Mouse (Mus musculus) intestine, postnatal 0 days (tissue): Measurements from ENCODE around the gene Zbtb40. TPM values are rescaled to one million over a fixed set of nuclear protein-coding genes. Genes with fewer than 3 reads are reported as not detected.

Experiments
- ATAC-seq: fragments of 200-750 bp; cut with Nextera tagmentation; 2 replicates; pipeline ENCODE4 v1.8.0; 2017; ENCODE audit warnings: mild to moderate bottlenecking, moderate TSS enrichment, moderate library complexity
- H3K27ac ChIP-seq: fragments of 300-500 bp; sonication (generic); 2 replicates; pipeline ENCODE4 v1.5.1; 2014; ENCODE audit warnings: mild to moderate bottlenecking, low read depth, low read length, moderate library complexity
- H3K27me3 ChIP-seq: fragments of 300-500 bp; sonication (generic); replicated peaks from 2 replicates; pipeline ENCODE4 v1.6.1; 2014; ENCODE audit warnings: low read length, mixed read lengths; ENCODE audit not compliant: control insufficient read depth, insufficient read depth
- H3K36me3 ChIP-seq: fragments of 300-500 bp; sonication (generic); 2 replicates; pipeline ENCODE4 v1.6.1; 2014; ENCODE audit warnings: mild to moderate bottlenecking, moderate library complexity; ENCODE audit not compliant: control insufficient read depth, insufficient read depth
- H3K4me1 ChIP-seq: fragments of 300-500 bp; sonication (generic); replicated peaks from 2 replicates; pipeline ENCODE4 v1.6.1; 2014; ENCODE audit warnings: antibody characterized with exemption, low read length, mixed read lengths; ENCODE audit not compliant: control insufficient read depth, insufficient read depth
- H3K4me2 ChIP-seq: fragments of 300-500 bp; sonication (generic); replicated peaks from 2 replicates; pipeline ENCODE4 v1.6.1; 2014; ENCODE audit warnings: low read depth, mild to moderate bottlenecking, moderate library complexity
- H3K4me3 ChIP-seq: fragments of 300-500 bp; sonication (generic); 2 replicates; pipeline ENCODE4 v1.5.1; 2014; ENCODE audit warnings: low read depth, low read length
- H3K9ac ChIP-seq: fragments of 300-500 bp; sonication (generic); 2 replicates; pipeline ENCODE4 v1.6.1; 2014; ENCODE audit warnings: mild to moderate bottlenecking, low read depth, low read length
- H3K9me3 ChIP-seq: fragments of 300-500 bp; sonication (generic); 2 replicates; pipeline ENCODE4 v1.6.1; 2016; ENCODE audit warnings: mixed run types; ENCODE audit not compliant: control insufficient read depth
- CTCF ChIP-seq: sonication (generic); IDR thresholded peaks from 2 replicates; pipeline ENCODE4 v1.5.1; 2016; ENCODE audit warnings: low read depth, mild to moderate bottlenecking, control low read depth, antibody characterized with exemption, moderate library complexity
- WGBS: fragments of 180-500 bp; shearing (Covaris S2); extraction: QIAGEN DNeasy Blood & Tissue Kit; methylation state at CpG from one replicate; pipeline ENCODE4 v1.1.7; 2014; 5-methylcytosine and 5-hydroxymethylcytosine counted together
- polyA plus RNA-seq: library from polyadenylated mRNA; unstranded; fragments of >200 nt; fragmentation: Nextera tagmentation; extraction: Ambion mirVana; gene quantifications from 2 replicates; pipeline ENCODE4 v1.2.1, GENCODE M21; 2015

Gene Zbtb40
- polyA plus RNA-seq, 1 experiment from 2014 or later, result 0.85 TPM

- WGBS, result 31% methylated on average over 15 of the region's 15 CpGs
- Histone ChIP-seq H3K27me3 (peaks cover 11% of the 10 kb centered on the region), H3K9me3 (no peaks in the 10 kb centered on the region), H3K4me3 (no peak overlapping the region), H3K27ac (no peak overlapping the region), H3K9ac (no peak overlapping the region), H3K4me1 (no peaks in the 10 kb centered on the region), H3K36me3 (no peaks in the 10 kb centered on the region), H3K4me2 (no peak overlapping the region)
- ATAC-seq, result no peak
- TF ChIP-seq CTCF, result no peak
Measured at GRCm38 (mm10) chr4:136964990-136965421, 83.6 kb downstream of the Zbtb40 start.

DNA sequence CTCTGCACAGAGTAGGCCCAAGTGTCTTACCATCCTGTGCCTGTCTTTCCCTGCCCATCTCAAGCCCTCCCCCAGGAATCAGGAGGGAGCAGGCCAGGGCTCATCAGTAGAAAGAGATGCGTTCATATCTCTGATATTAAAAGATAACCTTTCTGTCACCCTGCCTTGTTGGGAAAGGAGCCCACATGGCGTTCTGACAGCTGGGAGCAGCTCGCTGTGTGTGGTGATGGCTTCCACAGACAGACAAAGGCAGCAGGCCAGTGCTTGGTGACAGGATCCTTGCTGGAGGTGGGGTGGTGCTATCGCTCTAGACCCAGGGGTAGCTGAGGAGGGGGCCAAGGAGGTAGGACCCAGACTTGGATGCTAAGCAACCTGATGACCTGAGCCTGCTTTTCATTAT lies 86.2 kb downstream of the Zbtb40 start:
- Histone ChIP-seq H3K4me1 (no peaks in the 10 kb centered on the region), H3K36me3 (no peaks in the 10 kb centered on the region), H3K27ac (no peak overlapping the region), H3K9me3 (no peaks in the 10 kb centered on the region), H3K9ac (no peak overlapping the region), H3K4me3 (no peak overlapping the region), H3K4me2 (no peak overlapping the region), H3K27me3 (peaks cover 23% of the 10 kb centered on the region)
- WGBS, result 77% methylated on average over 4 of the region's 4 CpGs
- no peak for ATAC-seq
- no peak for TF ChIP-seq CTCF

DNA sequence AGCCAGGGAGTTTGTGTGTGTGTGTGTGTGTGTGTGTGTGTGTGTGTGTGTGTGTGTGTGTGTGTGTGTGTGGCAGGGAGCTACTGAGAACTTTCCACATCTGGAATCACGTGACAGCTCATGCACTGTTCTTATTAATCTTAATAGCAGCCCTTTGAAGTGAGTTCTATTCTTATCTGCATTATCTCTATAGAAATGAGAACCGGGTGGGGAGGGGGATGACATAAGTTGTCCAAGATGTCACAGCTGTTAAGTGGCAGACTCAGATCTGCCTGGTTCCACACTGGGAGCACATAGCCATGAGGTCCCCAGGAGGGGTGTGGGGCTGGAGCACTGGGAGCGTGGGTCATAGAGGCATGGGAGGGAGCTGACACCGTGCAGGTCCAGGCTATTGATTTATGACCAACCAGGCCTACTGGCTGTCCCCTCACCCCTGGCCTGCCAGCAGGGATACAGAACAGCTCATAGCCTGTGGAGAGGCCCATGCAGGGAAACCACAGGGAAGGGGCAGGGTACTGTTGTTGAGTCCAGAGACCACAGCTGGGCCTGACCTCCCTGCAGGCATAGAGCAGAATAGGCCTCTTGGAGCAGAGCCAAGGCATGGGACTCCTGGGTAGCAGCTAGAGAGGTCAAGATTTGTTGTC lies 86.8 kb downstream of the Zbtb40 start:
- TF ChIP-seq CTCF, result no peak
- ATAC-seq, result no peak
- 21% methylated on average over 4 of the region's 4 CpGs for WGBS
- H3K9ac ChIP-seq, result no peak overlapping the region
- H3K27me3 ChIP-seq, result peaks cover 25% of the 10 kb centered on the region
- H3K9me3 ChIP-seq, result no peaks in the 10 kb centered on the region
- H3K4me1 ChIP-seq, result no peaks in the 10 kb centered on the region
- no peak overlapping the region for H3K4me2 ChIP-seq
- no peak overlapping the region for H3K27ac ChIP-seq
- no peak overlapping the region for H3K4me3 ChIP-seq
- no peaks in the 10 kb centered on the region for H3K36me3 ChIP-seq

GRCm38 (mm10) chr4:136960581-136960980 lies 88.0 kb downstream of the Zbtb40 start:
- no peak overlapping the region for H3K9ac ChIP-seq
- H3K9me3 ChIP-seq, result no peaks in the 10 kb centered on the region
- TF ChIP-seq CTCF, result no peak
- 51% methylated on average over 9 of the region's 9 CpGs for WGBS
- H3K4me3 ChIP-seq, result no peak overlapping the region
- no peak for ATAC-seq
- H3K27me3 ChIP-seq, result peaks cover 35% of the 10 kb centered on the region
- H3K4me1 ChIP-seq, result no peaks in the 10 kb centered on the region
- H3K36me3 ChIP-seq, result no peaks in the 10 kb centered on the region
- H3K4me2 ChIP-seq, result no peak overlapping the region
- no peak overlapping the region for H3K27ac ChIP-seq

DNA sequence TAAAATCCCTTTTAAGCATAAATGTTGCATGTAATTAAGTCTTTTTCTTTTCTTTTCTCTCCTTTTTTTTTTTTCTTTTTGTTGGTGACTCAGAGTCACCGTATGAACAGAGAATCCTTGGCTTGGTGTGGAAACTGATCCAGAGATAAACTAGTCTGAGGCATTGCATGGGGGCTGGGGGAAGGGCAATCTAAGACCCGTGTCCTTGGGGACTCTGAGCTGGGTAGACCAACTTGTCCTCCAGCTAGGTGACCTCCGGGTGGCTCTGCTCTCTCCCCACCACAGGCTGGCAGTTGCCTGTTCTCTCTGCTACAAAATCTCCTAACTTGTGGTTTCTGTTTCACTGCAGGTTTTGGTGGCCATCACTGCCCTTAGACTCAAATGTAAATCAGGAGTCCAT lies 88.5 kb downstream of the Zbtb40 start:
- Histone ChIP-seq H3K27me3 (peaks cover 40% of the 10 kb centered on the region), H3K4me1 (no peaks in the 10 kb centered on the region), H3K36me3 (no peaks in the 10 kb centered on the region)

GRCm38 (mm10) chr4:136956751-136957446 lies 91.7 kb downstream of the Zbtb40 start, which contains the start of gene Epha8:
TSS of gene Epha8 (minus strand) at chr4:136956816.
- TF ChIP-seq CTCF, result no peak
- H3K9me3 ChIP-seq, result no peaks in the 10 kb centered on the region
- no peaks in the 10 kb centered on the region for H3K36me3 ChIP-seq
- H3K4me2 ChIP-seq, result peak within 1 kb of the TSS; percentile 75
- 2% methylated on average over 42 of the region's 75 CpGs for WGBS
- peaks cover 46% of the 10 kb centered on the region for H3K27me3 ChIP-seq
- peak within 1 kb of the TSS; percentile 31 for H3K4me3 ChIP-seq
- no peak for ATAC-seq
- H3K27ac ChIP-seq, result no peak within 1 kb of the TSS
- no peak within 1 kb of the TSS for H3K9ac ChIP-seq
- H3K4me1 ChIP-seq, result no peaks in the 10 kb centered on the region

More for the DNA sequence above, 88.5 kb downstream of the Zbtb40 start:
- WGBS, result 32% methylated on average over 3 of the region's 3 CpGs
- no peak overlapping the region for H3K4me2 ChIP-seq
- no peak overlapping the region for H3K4me3 ChIP-seq
- no peaks in the 10 kb centered on the region for H3K9me3 ChIP-seq
- TF ChIP-seq CTCF, result no peak
- H3K9ac ChIP-seq, result no peak overlapping the region
- no peak overlapping the region for H3K27ac ChIP-seq
- ATAC-seq, result no peak
